Comparison of ENCODE assay signal across 21 mouse cellular contexts in genomic region chr11:59642420-59642819, GRCm38 (mm10). TPM values are rescaled to one million over a fixed set of nuclear protein-coding genes. Genes with fewer than 3 reads are reported as not detected.
"Had no signal": no experiment of that assay in that cellular context is flagged by ENCODE, and none has a peak within 500 bp of the region (broad histone marks: within the 10 kb centered on the region; RNA-seq: fewer than 3 reads in every experiment).

No protein-coding gene starts in this region.

- H3K4me3 ChIP-seq: kidney, embryonic 15.5 days; limb, embryonic 12.5 days; limb, embryonic 15.5 days; liver, embryonic 12.5 days; liver, embryonic 15.5 days had no signal

- H3K27me3 ChIP-seq: kidney, embryonic 15.5 days; limb, embryonic 12.5 days; limb, embryonic 15.5 days had no signal

- H3K36me3 ChIP-seq: kidney, embryonic 15.5 days; limb, embryonic 12.5 days; limb, embryonic 15.5 days; liver, embryonic 12.5 days; liver, embryonic 15.5 days had no signal

- H3K4me1 ChIP-seq: kidney, embryonic 15.5 days; limb, embryonic 12.5 days; liver, embryonic 15.5 days had no signal

- H3K9me3 ChIP-seq: kidney, embryonic 15.5 days; limb, embryonic 12.5 days; limb, embryonic 15.5 days; liver, embryonic 12.5 days; liver, embryonic 15.5 days had no signal

- H3K27ac ChIP-seq: kidney, embryonic 15.5 days; limb, embryonic 12.5 days; limb, embryonic 15.5 days; liver, embryonic 12.5 days; liver, embryonic 15.5 days had no signal

- H3K9ac ChIP-seq: kidney, embryonic 15.5 days; limb, embryonic 12.5 days; limb, embryonic 15.5 days; liver, embryonic 12.5 days; liver, embryonic 15.5 days; lung, embryonic 14.5 days had no signal

- DNase-seq: kidney, adult 11 months; kidney, adult 8-10 months; kidney, postnatal 10 days; kidney, postnatal 36 days; left cerebral cortex, postnatal 4 days; lung, embryonic 14.5 days; midbrain, embryonic 14.5 days; thymus, postnatal 25 days had no signal

- ATAC-seq: inflammation-experienced regulatory T-cells, adult 6 months; liver, embryonic 12.5 days had no signal

- H3K4me2 ChIP-seq: kidney, embryonic 15.5 days; limb, embryonic 12.5 days; limb, embryonic 15.5 days; liver, embryonic 12.5 days; liver, embryonic 15.5 days; lung, embryonic 14.5 days; midbrain, embryonic 11.5 days had no signal

RNA-seq across cellular contexts. Expression of gene Olfr223, which starts 49.3 kb away (rescaled TPM):
- polyA plus RNA-seq: inflammation-experienced regulatory T-cells, adult 6 months; kidney, embryonic 15.5 days; limb, embryonic 12.5 days; limb, embryonic 15.5 days; liver, embryonic 12.5 days; liver, embryonic 15.5 days; lung, embryonic 14.5 days; midbrain, embryonic 11.5 days; midbrain, embryonic 14.5 days; midbrain, postnatal 0 days; neural tube, embryonic 11.5 days; neural tube, embryonic 14.5 days; small intestine, adult 2 months; spleen, adult 2 months; thymus, postnatal 0 days had no signal
